Mouse (Mus musculus): ENCODE measurements around the gene Myh6. TPM values are rescaled to one million over a fixed set of nuclear protein-coding genes. Genes with fewer than 3 reads are reported as not detected.
"Not testable (repeated sequence)": the region's sequence is repeated elsewhere in the genome, so short reads cannot be mapped to it uniquely, and the experiment has no call there.

Myh6 gene
- polyA plus RNA-seq, 1 experiment from 2014 or later: 0.69 TPM

DNA sequence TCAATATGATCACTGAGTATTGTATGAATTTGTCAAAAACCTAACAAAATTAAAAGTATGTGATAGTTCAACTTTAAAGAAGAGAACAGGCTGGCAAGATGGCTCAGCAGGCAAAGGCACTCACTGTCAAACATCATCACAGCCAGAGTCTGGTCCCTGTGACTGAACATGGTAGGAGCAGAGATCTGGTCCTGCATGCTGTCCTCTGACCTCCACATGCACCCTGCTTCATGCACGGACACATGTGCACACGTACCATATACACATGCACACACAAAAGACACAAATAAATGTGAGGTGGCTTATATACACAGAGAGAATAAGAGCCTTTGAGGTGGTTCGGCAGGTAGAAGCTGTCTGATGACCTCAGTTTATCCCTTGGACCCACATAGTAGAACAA lies 11.2 kb downstream of the Myh6 start:
- no peaks in the 10 kb centered on the region for H3K36me3 ChIP-seq
- H3K9me3 ChIP-seq (replicated peaks): no peaks in the 10 kb centered on the region
- H3K27ac ChIP-seq: no peak overlapping the region
- no peak overlapping the region for H3K9ac ChIP-seq
- WGBS (ENCODE audit: insufficient replicate concordance): 52% methylated on average over 3 of the region's 3 CpGs
- no peaks in the 10 kb centered on the region for H3K4me1 ChIP-seq (replicated peaks)
- ATAC-seq (ENCODE audit: low read depth) (no peak), DNase-seq (no peak)
- H3K4me2 ChIP-seq: no peak overlapping the region
- no peak overlapping the region for H3K4me3 ChIP-seq (replicated peaks)
- no peaks in the 10 kb centered on the region for H3K27me3 ChIP-seq

DNA sequence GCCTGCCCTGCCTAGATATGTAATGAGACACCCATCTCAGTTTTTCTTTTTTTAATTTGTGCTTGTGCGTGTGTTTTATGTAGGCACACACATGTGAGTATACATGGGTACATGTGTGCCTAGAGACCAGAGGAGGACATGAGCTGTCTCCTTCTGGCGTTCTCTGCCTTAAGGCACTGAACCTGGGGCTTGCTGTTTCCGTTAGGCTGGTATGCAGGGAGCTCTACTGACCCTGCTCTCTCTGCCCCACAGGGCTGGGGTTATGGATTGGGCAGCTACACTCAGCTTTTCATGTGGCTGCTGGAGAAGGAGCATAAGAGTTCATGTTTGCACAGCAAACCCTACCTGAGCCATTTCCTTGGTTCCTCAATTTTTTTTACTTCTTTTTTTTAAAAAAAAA lies 12.3 kb downstream of the Myh6 start:
- 48% methylated on average over 3 of the region's 3 CpGs for WGBS (ENCODE audit: insufficient replicate concordance)
- no peaks in the 10 kb centered on the region for H3K4me1 ChIP-seq (replicated peaks)
- DNase-seq (no peak), ATAC-seq (ENCODE audit: low read depth) (no peak)
- no peak overlapping the region for H3K9ac ChIP-seq
- 0 out of 2 replicates have a peak, but pooled peaks cover 4% of the 10 kb centered on the region for H3K27me3 ChIP-seq
- H3K4me2 ChIP-seq: no peak overlapping the region
- H3K4me3 ChIP-seq (replicated peaks): no peak overlapping the region
- H3K9me3 ChIP-seq (replicated peaks): no peaks in the 10 kb centered on the region
- H3K27ac ChIP-seq: no peak overlapping the region
- H3K36me3 ChIP-seq: no peaks in the 10 kb centered on the region

DNA sequence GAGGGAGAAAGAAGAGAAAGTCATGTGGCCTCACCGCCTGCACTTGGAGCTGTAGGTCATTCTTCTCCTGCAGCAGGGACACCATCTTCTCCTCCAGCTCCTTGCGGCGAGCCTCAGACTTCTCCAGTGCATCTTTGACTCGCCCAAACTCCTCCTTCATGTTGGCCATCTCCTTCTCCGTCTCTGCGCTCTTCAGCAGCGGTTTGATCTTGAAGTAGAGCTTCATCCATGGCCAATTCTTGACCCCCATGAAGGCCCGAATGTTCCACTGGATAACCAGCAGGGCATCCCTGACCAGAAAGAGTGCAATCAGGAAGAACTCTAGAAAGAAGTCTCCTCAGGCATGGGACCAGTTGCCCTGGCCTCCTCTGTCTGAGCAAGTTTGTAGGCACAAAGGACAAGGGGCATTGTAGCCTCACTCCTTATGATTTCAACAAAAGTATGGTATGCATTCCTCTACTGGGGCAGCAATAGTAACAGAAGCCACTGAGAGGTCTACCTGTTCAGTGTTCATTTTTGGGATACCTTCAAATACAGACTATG lies 13.0 kb downstream of the Myh6 start:
- ATAC-seq (ENCODE audit: low read depth) (no peak), DNase-seq (no peak)
- Histone ChIP-seq H3K36me3 (no peaks in the 10 kb centered on the region), H3K27ac (no peak overlapping the region), H3K4me3 (replicated peaks) (no peak overlapping the region), H3K9me3 (replicated peaks) (no peaks in the 10 kb centered on the region), H3K9ac (no peak overlapping the region), H3K4me1 (replicated peaks) (no peaks in the 10 kb centered on the region), H3K4me2 (no peak overlapping the region), H3K27me3 (peaks cover 4% of the 10 kb centered on the region; the same call in 1 of the 2 replicates)
- WGBS (ENCODE audit: insufficient replicate concordance): 70% methylated on average over 8 of the region's 8 CpGs

DNA sequence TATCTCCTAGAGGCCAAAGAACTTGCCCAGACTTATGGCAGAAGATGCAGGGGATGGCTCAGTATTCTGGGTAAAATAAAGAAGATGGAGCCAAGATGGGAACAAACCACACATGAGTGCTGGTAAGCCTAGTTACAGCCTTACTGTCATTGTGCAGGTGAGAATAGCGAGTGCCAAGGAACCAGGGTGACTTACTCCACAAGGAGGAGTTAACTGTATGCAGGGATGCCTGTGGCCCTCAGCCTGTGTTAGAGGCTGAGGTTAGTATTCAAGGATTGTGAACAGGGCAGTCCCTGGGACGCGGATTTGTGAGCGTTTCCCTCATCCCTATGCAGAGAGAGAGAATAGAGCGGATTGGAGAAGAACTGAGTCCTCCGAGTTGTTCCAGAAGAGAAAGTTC lies 15.1 kb downstream of the Myh6 start:
- H3K27me3 ChIP-seq: peaks cover 4% of the 10 kb centered on the region; the same call in 1 of the 2 replicates
- H3K9me3 ChIP-seq (replicated peaks): no peaks in the 10 kb centered on the region
- H3K4me2 ChIP-seq: no peak overlapping the region
- no peak overlapping the region for H3K27ac ChIP-seq
- DNase-seq: no peak
- H3K36me3 ChIP-seq: no peaks in the 10 kb centered on the region
- H3K4me1 ChIP-seq (replicated peaks): no peaks in the 10 kb centered on the region
- no peak for ATAC-seq (ENCODE audit: low read depth)
- H3K9ac ChIP-seq: no peak overlapping the region
- WGBS (ENCODE audit: insufficient replicate concordance): 79% methylated on average over 6 of the region's 6 CpGs
- H3K4me3 ChIP-seq (replicated peaks): no peak overlapping the region

DNA sequence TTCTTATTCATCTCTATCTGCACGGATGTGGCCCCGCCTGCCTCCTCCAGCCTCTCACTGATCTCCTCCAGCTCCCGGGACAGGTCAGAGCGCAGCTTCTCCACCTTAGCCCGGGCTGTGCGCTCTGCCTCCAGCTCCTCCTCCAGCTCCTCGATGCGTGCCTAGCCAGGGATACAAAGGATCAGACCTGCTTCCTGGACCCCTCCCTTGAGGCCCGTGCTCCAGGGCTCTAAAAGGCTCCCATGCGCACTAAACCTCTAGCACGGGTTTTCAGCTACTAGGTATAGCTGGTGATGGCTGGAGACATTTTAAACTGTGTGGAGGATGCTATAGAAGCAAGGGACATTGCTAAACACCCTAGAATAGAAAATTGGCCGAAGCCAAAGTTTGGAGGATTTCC lies 16.2 kb downstream of the Myh6 start:
- 42% methylated on average over 12 of the region's 12 CpGs for WGBS (ENCODE audit: insufficient replicate concordance)
- Histone ChIP-seq H3K4me2 (no peak overlapping the region), H3K36me3 (no peaks in the 10 kb centered on the region), H3K4me3 (replicated peaks) (no peak overlapping the region), H3K9ac (no peak overlapping the region), H3K4me1 (replicated peaks) (no peaks in the 10 kb centered on the region), H3K27ac (no peak overlapping the region), H3K27me3 (peaks cover 4% of the 10 kb centered on the region; the same call in 1 of the 2 replicates), H3K9me3 (replicated peaks) (no peaks in the 10 kb centered on the region)
- DNase-seq (no peak), ATAC-seq (ENCODE audit: low read depth) (no peak)

DNA sequence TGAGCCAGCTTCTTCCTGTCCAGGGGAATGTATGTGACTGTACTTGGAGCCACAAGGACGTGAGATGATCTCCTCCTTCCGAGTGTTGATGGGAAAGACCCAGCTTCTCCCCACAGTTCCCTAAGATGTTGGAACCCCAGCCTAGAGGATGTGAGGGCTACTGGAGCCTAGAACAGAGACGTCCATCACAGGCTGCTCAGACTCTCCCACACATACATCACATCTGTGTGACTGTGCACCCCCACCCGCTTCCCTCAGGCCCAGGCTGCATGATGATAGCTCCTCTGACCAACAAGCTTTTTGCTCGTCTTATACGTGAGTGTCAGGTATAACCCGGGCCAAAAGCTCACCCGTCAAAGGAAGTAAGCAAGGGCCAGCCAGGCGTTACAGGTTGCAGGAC lies 17.9 kb downstream of the Myh6 start:
- H3K27ac ChIP-seq: no peak overlapping the region
- WGBS (ENCODE audit: insufficient replicate concordance): 60% methylated on average over 9 of the region's 9 CpGs
- no peak overlapping the region for H3K4me2 ChIP-seq
- DNase-seq: no peak
- no peaks in the 10 kb centered on the region for H3K9me3 ChIP-seq (replicated peaks)
- H3K9ac ChIP-seq: no peak overlapping the region
- H3K27me3 ChIP-seq: peaks cover 4% of the 10 kb centered on the region; the same call in 1 of the 2 replicates
- no peak for ATAC-seq (ENCODE audit: low read depth)
- no peaks in the 10 kb centered on the region for H3K36me3 ChIP-seq
- no peak overlapping the region for H3K4me3 ChIP-seq (replicated peaks)
- H3K4me1 ChIP-seq (replicated peaks): no peaks in the 10 kb centered on the region

DNA sequence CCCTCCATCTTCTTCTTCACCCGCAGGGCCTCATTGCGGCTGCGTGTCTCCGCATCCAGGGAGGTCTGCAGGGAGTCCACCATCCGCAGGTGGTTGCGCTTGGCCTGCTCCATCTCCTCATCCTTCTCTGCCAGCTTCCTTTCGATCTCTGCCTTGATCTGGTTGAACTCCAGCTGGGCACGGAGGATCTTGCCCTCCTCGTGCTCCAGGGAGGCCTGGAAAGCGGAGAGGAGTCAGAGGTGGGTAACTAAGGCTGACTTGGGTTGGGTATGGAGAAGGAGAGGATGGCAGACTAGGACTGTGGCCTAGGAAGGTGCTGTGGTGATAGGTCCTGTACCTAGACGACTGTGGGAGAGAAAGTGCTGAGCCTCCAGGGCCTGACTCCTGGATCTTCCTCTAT lies 19.7 kb downstream of the Myh6 start:
- not testable (repeated sequence) for H3K4me1 ChIP-seq (replicated peaks); H3K9me3 ChIP-seq (replicated peaks); H3K4me2 ChIP-seq; H3K27me3 ChIP-seq; H3K9ac ChIP-seq; H3K27ac ChIP-seq; ATAC-seq (ENCODE audit: low read depth); H3K4me3 ChIP-seq (replicated peaks); H3K36me3 ChIP-seq; DNase-seq
- 69% methylated on average over 11 of the region's 11 CpGs for WGBS (ENCODE audit: insufficient replicate concordance)

DNA sequence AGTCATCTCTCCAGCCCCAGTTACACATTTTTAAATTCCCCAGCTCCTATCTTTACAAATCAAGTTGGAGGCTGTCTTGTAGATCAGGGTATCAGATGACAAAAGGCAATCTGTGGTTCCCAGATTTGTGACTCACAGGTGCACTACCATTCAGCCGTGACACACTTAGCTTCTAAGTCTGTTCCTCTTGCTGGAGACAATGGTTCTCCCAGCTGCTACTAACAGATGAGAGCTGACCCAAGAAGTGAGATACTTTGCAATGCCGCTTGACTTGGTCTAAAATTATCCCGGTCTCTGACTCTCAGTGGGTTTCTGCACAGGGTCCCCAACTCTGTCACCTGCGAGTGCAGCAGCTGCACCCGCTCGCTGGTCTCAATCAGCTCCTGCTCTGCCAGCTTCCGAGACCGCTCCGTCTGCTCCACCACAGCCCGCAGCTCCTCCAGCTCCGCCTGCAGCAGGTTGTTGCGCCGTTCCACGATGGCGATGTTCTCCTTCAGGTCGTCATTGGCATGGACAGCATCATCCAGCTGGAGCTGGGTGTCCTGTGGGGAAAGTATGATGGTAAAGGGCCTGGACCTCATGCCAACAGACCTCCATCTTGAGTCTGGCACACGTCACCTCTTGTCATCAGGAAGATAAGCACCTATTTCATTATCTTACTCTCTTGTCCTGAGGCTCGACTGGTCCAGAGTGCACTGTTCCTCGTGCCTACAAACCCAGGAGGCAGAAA lies 20.6 kb downstream of the Myh6 start:
- H3K27me3 ChIP-seq: peaks cover 5% of the 10 kb centered on the region; the same call in 1 of the 2 replicates
- 73% methylated on average over 19 of the region's 19 CpGs for WGBS (ENCODE audit: insufficient replicate concordance)
- ATAC-seq (ENCODE audit: low read depth) (no peak), DNase-seq (no peak)
- no peaks in the 10 kb centered on the region for H3K9me3 ChIP-seq (replicated peaks)
- H3K4me3 ChIP-seq (replicated peaks): no peak overlapping the region
- no peaks in the 10 kb centered on the region for H3K4me1 ChIP-seq (replicated peaks)
- no peak overlapping the region for H3K9ac ChIP-seq
- no peaks in the 10 kb centered on the region for H3K36me3 ChIP-seq
- H3K27ac ChIP-seq: no peak overlapping the region
- H3K4me2 ChIP-seq: no peak overlapping the region

DNA sequence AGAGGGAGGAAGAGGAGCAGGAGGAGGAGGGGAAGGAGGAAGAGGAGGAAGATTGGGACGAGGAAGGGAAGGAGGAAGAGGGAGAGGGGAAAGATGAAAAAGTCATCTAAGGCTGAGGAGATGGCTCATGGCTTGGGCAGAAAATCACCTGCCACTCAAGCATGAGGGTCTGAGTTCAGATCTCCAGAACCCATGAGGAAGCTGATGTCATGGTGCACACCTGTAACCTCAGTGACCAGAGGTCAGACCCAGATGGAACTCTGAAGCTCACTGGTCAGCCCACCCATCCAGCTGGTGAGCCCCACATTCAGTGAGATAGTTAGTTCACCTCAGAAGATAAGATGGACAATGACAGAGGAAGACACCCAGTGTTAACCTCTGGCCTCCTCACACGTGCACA lies 21.8 kb downstream of the Myh6 start:
- no peaks in the 10 kb centered on the region for H3K36me3 ChIP-seq
- H3K4me3 ChIP-seq (replicated peaks): no peak overlapping the region
- 40% methylated on average over 2 of the region's 2 CpGs for WGBS (ENCODE audit: insufficient replicate concordance)
- ATAC-seq (ENCODE audit: low read depth) (no peak), DNase-seq (no peak)
- no peaks in the 10 kb centered on the region for H3K9me3 ChIP-seq (replicated peaks)
- no peak overlapping the region for H3K4me2 ChIP-seq
- no peak overlapping the region for H3K9ac ChIP-seq
- no peak overlapping the region for H3K27ac ChIP-seq
- H3K4me1 ChIP-seq (replicated peaks): no peaks in the 10 kb centered on the region
- peaks cover 10% of the 10 kb centered on the region; the same call in 1 of the 2 replicates for H3K27me3 ChIP-seq

DNA sequence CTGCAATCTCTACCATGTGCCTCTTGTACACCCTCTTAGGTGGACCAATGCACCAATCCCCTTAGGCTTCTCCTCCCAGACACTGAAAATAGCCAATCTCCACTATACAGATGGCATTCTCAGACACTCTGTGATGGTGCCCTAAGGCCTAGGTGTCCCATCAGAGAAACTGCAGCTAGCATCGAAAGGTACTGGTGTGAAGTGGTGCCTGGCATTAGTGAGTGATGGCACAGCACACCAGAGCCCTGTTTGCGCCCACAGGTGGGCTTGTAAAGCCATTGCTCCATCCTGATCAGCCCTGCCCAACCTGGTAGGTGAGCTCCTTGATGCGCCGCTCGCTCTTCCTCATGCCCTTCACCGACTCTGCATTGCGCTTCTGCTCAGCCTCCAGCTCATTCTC lies 22.8 kb downstream of the Myh6 start:
- Histone ChIP-seq H3K27ac (no peak overlapping the region), H3K36me3 (no peaks in the 10 kb centered on the region), H3K9ac (no peak overlapping the region), H3K4me3 (replicated peaks) (no peak overlapping the region), H3K27me3 (peaks cover 10% of the 10 kb centered on the region; the same call in 1 of the 2 replicates), H3K4me1 (replicated peaks) (no peaks in the 10 kb centered on the region), H3K4me2 (no peak overlapping the region), H3K9me3 (replicated peaks) (no peaks in the 10 kb centered on the region)
- 82% methylated on average over 7 of the region's 7 CpGs for WGBS (ENCODE audit: insufficient replicate concordance)
- DNase-seq (no peak), ATAC-seq (ENCODE audit: low read depth) (no peak)

DNA sequence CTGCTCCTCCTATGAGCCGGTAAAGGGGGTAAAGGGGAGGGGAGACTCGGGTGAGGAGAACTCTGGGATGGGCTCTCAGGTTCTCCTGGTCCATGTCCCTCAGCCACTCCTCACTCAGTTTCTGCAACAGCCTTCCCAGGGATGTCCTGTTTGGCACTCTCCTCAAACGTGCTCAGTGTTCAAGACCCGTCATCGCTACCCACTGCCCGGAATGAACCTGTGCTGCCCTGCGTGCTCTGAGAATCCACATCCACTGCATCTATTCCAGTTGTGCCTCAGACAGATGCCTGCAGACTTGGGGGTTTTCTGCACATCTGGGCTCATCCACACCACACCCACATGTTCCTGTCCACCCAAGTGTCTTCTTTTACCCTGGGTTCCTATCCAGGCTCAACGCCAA lies 24.2 kb downstream of the Myh6 start:
- ATAC-seq (ENCODE audit: low read depth): no peak
- no peaks in the 10 kb centered on the region for H3K36me3 ChIP-seq
- H3K4me1 ChIP-seq (replicated peaks): no peaks in the 10 kb centered on the region
- H3K27me3 ChIP-seq: 0 out of 2 replicates have a peak, but pooled peaks cover 13% of the 10 kb centered on the region
- no peak for DNase-seq
- WGBS (ENCODE audit: insufficient replicate concordance): 66% methylated on average over 8 of the region's 8 CpGs
- no peak overlapping the region for H3K4me3 ChIP-seq (replicated peaks)
- H3K9ac ChIP-seq: no peak overlapping the region
- H3K4me2 ChIP-seq: no peak overlapping the region
- H3K9me3 ChIP-seq (replicated peaks): no peaks in the 10 kb centered on the region
- H3K27ac ChIP-seq: no peak overlapping the region

All from liver, embryonic 13.5 days (tissue).